Mouse (Mus musculus) kidney, embryonic 14.5 days (tissue): ENCODE results near the gene Rpl34. TPM values are rescaled to one million over a fixed set of nuclear protein-coding genes. Genes with fewer than 3 reads are reported as not detected.
A peak's percentile ranks its signal among the peaks of the same experiment; 100 is the strongest.

Experiments used
- ATAC-seq: fragments of 200-750 bp; cut with Nextera tagmentation; 2 replicates; pipeline ENCODE4 v1.8.0; 2017; ENCODE audit warnings: moderate number of reproducible peaks, mild to moderate bottlenecking, moderate TSS enrichment, moderate library complexity; ENCODE audit not compliant: low FRiP score, low TSS enrichment
- H3K27ac ChIP-seq: fragments of 300-500 bp; sonication (generic); 2 replicates; pipeline ENCODE4 v1.5.1; 2014; ENCODE audit warnings: low read depth, mild to moderate bottlenecking, low read length, moderate library complexity, mixed read lengths
- H3K27me3 ChIP-seq: fragments of 300-500 bp; sonication (generic); 2 replicates; pipeline ENCODE4 v1.6.1; 2014; ENCODE audit warnings: mild to moderate bottlenecking, low read length; ENCODE audit not compliant: control insufficient read depth, insufficient read depth
- H3K36me3 ChIP-seq: fragments of 300-500 bp; sonication (generic); 2 replicates; pipeline ENCODE4 v1.6.1; 2014; ENCODE audit warnings: low read length, mixed read lengths; ENCODE audit not compliant: control insufficient read depth, insufficient read depth
- H3K4me1 ChIP-seq: fragments of 300-500 bp; sonication (generic); 2 replicates; pipeline ENCODE4 v1.6.1; 2014; ENCODE audit warnings: low read length, mixed read lengths; ENCODE audit not compliant: control insufficient read depth, insufficient read depth
- H3K4me2 ChIP-seq: fragments of 300-500 bp; sonication (generic); replicated peaks from 2 replicates; pipeline ENCODE4 v1.6.1; 2014; ENCODE audit warnings: low read depth, mild to moderate bottlenecking, low read length
- H3K4me3 ChIP-seq: fragments of 300-500 bp; sonication (generic); 2 replicates; pipeline ENCODE4 v1.5.1; 2014; ENCODE audit warnings: mild to moderate bottlenecking, low read length
- H3K9ac ChIP-seq: fragments of 300-500 bp; sonication (generic); 2 replicates; pipeline ENCODE4 v1.6.1; 2014; ENCODE audit warnings: low read depth, mild to moderate bottlenecking, low read length, moderate library complexity
- H3K9me3 ChIP-seq: fragments of 300-500 bp; sonication (generic); 2 replicates; pipeline ENCODE4 v1.6.1; 2016; ENCODE audit warnings: low read length; ENCODE audit not compliant: control insufficient read depth
- WGBS: fragments of 180-500 bp; shearing (Covaris S2); extraction: QIAGEN DNeasy Blood & Tissue Kit; methylation state at CpG from one replicate; pipeline ENCODE4 v1.1.7; 2014; 5-methylcytosine and 5-hydroxymethylcytosine counted together
- polyA plus RNA-seq: library from polyadenylated mRNA; unstranded; fragments of >200 nt; fragmentation: Nextera tagmentation; extraction: Ambion mirVana; gene quantifications from 2 replicates; pipeline ENCODE4 v1.2.1, GENCODE M21; 2014

Gene Rpl34
- polyA plus RNA-seq = 1,007 and 1,462 TPM in 2 replicates

DNA sequence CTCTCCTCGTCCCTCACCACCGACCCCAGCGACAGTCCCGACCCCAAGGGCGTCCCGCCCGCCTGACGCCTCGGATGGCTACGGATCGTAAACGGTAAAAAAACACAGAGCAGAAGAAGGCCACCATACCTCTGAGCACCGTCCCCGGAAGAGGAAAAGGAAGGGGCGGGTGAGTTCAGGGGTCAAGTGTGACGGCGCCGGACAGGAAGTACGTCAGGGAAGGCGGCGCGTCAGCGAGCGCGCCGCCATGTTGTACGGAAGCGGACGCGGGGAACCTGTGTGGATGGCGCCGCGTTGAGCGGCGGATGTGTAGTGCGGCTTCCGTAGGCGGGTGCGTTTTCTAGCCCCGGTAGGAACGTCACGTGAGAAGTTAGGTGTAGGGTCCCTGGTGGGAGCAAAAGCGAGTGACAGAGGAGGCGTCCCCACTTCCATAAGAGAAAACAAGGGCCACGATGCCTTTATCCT lies at the start of gene Rpl34:
Rpl34 (minus strand) TSS at position 210 of the 465 bp plus-strand sequence.
- under 1% methylated on average over 45 of the region's 45 CpGs for WGBS
- peak; percentile 99 for ATAC-seq
- peak within 1 kb of the TSS; percentile 37 for H3K27ac ChIP-seq

GRCm38 (mm10) chr3:130768172-130768571 lies 38.0 kb upstream of the Rpl34 start:
- no peaks in the 10 kb centered on the region for H3K36me3 ChIP-seq
- ATAC-seq = no peak
- no peak overlapping the region for H3K4me2 ChIP-seq

More for the DNA sequence above, at the start of gene Rpl34:
- peak within 1 kb of the TSS; percentile 73 for H3K4me2 ChIP-seq
- H3K4me3 ChIP-seq = peak within 1 kb of the TSS; percentile 67
- peaks cover 12% of the 10 kb centered on the region for H3K4me1 ChIP-seq
- peak within 1 kb of the TSS; percentile 88 for H3K9ac ChIP-seq
- peaks cover 38% of the 10 kb centered on the region for H3K36me3 ChIP-seq
- no peaks in the 10 kb centered on the region for H3K9me3 ChIP-seq
- no peaks in the 10 kb centered on the region for H3K27me3 ChIP-seq

DNA sequence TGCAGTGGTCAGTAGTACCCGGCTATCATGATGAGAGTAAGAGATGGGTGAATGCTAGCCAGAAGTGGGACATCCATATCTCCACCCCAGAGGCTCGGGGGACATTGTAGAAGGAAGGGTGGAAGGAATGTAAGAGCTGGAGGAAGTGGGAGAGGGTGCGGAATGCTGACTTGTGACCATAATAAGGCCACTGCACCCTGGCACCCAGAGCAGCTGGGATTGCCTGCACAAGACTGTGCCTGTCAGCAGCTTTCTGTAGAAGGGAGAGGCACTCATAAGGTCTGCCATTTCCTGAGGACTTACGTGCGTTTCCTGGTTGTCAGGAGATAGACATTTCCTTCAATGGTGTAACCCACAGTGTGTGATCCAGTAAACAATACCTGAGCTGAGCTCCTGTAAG lies 33.9 kb upstream of the Rpl34 start:
- Histone ChIP-seq H3K9ac (no peak overlapping the region), H3K4me2 (no peak overlapping the region), H3K27ac (no peak overlapping the region), H3K4me3 (no peak overlapping the region), H3K27me3 (0 out of 2 replicates have a peak, but pooled peaks cover 2% of the 10 kb centered on the region), H3K36me3 (no peaks in the 10 kb centered on the region), H3K9me3 (no peaks in the 10 kb centered on the region), H3K4me1 (no peaks in the 10 kb centered on the region)
- no peak for ATAC-seq
- WGBS = 71% methylated on average over 5 of the region's 5 CpGs

More at GRCm38 (mm10) chr3:130768172-130768571, 38.0 kb upstream of the Rpl34 start:
- Histone ChIP-seq H3K27me3 (no peaks in the 10 kb centered on the region), H3K4me1 (no peaks in the 10 kb centered on the region), H3K9me3 (no peaks in the 10 kb centered on the region), H3K27ac (no peak overlapping the region), H3K4me3 (no peak overlapping the region), H3K9ac (no peak overlapping the region)
- 87% methylated on average over 3 of the region's 3 CpGs for WGBS

DNA sequence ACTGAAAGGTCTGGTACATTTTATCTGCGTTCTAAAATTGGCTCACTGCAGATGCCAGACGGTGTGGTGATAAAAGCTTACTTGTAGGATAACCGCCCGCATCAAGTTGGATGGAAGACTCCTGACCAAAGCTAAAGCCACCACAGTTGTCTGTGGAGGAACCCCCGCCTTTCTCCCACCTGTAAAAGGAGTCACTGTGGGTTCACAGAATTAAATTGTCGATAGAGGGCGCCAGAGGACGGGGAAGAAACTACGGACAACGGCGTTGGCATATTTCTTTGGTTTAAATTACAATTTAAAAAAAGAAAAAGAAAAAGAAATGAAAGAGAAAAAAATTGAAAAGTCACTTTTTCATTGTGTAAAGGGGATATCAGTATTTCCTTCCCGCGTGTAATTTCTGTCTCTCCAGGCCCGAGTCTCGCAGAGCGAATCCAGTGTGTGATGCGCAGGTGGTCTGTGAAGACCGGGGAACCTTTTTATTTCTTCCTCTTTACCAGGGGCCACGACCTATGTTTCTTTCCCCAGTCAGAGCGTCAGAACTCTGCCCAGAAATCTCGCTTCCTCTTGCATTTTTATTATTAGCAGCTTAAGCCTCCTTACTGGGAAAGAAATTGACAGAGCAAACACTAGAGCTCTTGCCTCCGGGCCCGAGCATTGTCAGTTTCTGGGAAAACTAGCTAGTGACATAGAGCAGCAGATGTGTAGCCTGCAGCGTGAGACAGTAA lies 30.7 kb upstream of the Rpl34 start:
- H3K4me1 ChIP-seq = no peaks in the 10 kb centered on the region
- WGBS = 63% methylated on average over 24 of the region's 24 CpGs
- H3K27ac ChIP-seq = no peak overlapping the region
- no peaks in the 10 kb centered on the region for H3K9me3 ChIP-seq
- no peak for ATAC-seq
- 0 out of 2 replicates have a peak, but pooled peaks cover 3% of the 10 kb centered on the region for H3K27me3 ChIP-seq
- no peak overlapping the region for H3K4me3 ChIP-seq
- H3K4me2 ChIP-seq = no peak overlapping the region
- no peaks in the 10 kb centered on the region for H3K36me3 ChIP-seq
- H3K9ac ChIP-seq = no peak overlapping the region

DNA sequence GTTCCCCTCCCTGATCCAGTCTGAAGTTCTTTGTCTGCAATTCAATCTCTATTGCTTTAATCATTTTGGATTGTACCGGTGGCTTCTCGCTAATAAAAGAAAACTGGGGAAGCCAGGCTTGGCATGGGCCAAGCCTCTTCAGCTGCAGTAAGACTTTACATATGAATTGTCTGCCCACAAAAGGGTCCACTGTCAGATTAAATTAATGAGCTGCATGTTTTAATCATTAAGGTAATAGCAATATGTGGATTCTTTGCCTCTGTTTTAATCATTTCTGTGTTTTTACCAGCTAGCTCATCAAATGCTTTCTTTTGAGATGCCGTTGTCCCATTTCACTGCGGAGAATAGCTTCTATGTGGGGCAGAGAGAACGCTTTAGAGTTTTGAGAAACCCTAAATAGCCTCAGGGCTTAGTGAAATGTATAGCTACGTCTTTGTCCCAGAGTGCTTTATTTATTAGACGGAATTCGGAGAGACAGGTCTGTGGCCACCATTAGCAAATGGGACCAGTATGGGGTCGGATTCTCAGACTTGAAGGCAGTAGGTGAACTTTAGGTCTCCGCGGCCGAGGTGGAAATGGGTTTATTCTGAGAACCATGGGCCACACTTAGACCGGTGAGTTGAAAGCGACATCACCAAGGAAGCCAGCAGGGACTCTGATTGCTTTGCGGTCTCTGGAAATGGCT lies 28.1 kb upstream of the Rpl34 start:
- no peak overlapping the region for H3K27ac ChIP-seq
- 0 out of 2 replicates have a peak, but pooled peaks cover 3% of the 10 kb centered on the region for H3K27me3 ChIP-seq
- WGBS = 73% methylated on average over 15 of the region's 15 CpGs
- H3K4me3 ChIP-seq = no peak overlapping the region
- H3K9me3 ChIP-seq = no peaks in the 10 kb centered on the region
- no peak for ATAC-seq
- no peak overlapping the region for H3K9ac ChIP-seq
- no peaks in the 10 kb centered on the region for H3K36me3 ChIP-seq
- no peak overlapping the region for H3K4me2 ChIP-seq
- H3K4me1 ChIP-seq = no peaks in the 10 kb centered on the region

DNA sequence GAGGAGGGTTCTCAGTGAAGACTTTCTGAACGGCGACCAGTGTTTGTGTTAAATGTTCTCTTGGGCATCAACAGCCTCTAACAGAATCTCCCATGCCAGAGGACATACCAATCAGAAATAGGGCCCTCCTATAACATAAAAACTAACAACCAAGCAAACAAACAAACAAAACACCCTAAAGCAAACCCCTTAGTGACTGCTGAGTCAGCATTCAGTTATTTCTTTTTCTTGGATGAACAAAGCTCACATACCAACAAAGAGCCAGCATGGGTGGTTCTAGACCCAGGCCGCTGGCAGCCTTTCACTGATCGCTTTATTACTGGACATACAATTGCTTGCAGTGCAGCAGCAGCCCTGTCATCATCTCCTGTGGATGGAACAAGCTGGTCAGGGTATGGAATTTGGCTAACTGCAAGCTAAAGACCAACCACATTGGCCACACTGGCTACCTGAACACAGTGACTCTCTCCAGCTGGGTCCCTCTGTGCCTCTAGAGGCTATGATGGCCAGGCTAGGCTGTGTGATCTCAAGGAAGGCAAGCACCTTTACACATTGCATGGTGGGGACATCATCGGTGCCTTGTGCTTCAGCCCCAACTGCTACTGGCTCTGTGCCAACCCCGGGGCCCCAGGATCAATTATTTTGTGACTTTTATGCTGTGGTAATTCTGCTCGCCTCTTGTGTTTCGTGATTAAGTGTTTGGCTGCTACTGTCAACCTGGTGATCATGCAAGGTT lies 27.1 kb upstream of the Rpl34 start:
- ATAC-seq = no peak
- 84% methylated on average over 8 of the region's 8 CpGs for WGBS
- Histone ChIP-seq H3K4me3 (no peak overlapping the region), H3K9me3 (no peaks in the 10 kb centered on the region), H3K4me1 (no peaks in the 10 kb centered on the region), H3K36me3 (no peaks in the 10 kb centered on the region), H3K9ac (no peak overlapping the region), H3K27ac (no peak overlapping the region), H3K27me3 (0 out of 2 replicates have a peak, but pooled peaks cover 3% of the 10 kb centered on the region), H3K4me2 (no peak overlapping the region)

- no peak for ATAC-seq
- WGBS = 85% methylated on average over 3 of the region's 3 CpGs
- Histone ChIP-seq H3K4me1 (no peaks in the 10 kb centered on the region), H3K9me3 (0 out of 2 replicates have a peak, but pooled peaks cover 4% of the 10 kb centered on the region), H3K9ac (no peak overlapping the region), H3K27ac (no peak overlapping the region), H3K4me2 (no peak overlapping the region), H3K27me3 (no peaks in the 10 kb centered on the region), H3K4me3 (no peak overlapping the region), H3K36me3 (no peaks in the 10 kb centered on the region)
Measured at GRCm38 (mm10) chr3:130749206-130749605, 19.0 kb upstream of the Rpl34 start.

GRCm38 (mm10) chr3:130746673-130747619 lies 16.7 kb upstream of the Rpl34 start:
- WGBS = 81% methylated on average over 10 of the region's 10 CpGs
- Histone ChIP-seq H3K36me3 (no peaks in the 10 kb centered on the region), H3K4me1 (no peaks in the 10 kb centered on the region), H3K4me2 (no peak overlapping the region), H3K9me3 (0 out of 2 replicates have a peak, but pooled peaks cover 4% of the 10 kb centered on the region), H3K27ac (no peak overlapping the region), H3K27me3 (no peaks in the 10 kb centered on the region), H3K9ac (no peak overlapping the region), H3K4me3 (no peak overlapping the region)
- ATAC-seq = no peak
